Mouse (Mus musculus): ENCODE results near the gene Hbb-bt.
"Not testable (repeated sequence)": the region's sequence is repeated elsewhere in the genome, so short reads cannot be mapped to it uniquely, and the experiment has no call there.

Gene Hbb-bt

DNA sequence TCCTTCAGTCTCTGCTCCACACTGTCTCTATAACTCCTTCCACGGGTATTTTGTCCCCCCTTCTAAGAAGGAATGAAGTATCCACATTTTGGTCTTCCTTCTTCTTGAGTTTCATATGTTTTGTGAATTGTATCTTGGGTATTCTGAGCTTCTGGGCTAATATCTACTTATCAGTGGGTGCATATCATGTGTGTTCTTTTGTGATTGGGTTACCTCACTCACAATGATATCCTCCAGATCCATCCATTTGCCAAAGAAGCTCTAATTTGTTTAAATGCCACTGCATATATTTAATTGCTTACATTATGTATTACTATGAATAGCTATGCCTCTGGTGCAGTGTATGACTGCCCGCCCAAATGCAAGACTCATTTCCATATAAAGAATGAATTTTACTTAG is 5.7 kb downstream of the Hbb-bt start:
- DNase-seq = not testable (repeated sequence)

DNA sequence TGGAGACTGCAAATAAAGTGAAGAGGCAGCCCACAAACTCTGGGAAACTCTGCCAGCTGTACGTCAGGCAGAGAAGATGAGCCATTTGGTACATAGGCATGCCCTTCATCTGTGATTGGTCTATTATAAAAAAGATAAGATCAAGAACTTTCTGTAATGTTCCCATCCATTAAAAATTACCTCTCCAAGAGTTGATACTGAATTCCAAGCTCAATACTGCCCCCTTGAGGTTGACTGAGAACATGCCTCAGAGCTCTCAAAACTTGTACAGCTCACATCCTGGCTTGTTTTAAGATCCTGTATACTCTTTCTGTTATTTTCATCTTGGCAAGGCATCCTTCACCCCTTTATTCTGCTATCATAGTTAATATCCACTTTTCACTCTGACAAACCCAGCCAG is 6.9 kb downstream of the Hbb-bt start:
- DNase-seq = peak; percentile 43

DNA sequence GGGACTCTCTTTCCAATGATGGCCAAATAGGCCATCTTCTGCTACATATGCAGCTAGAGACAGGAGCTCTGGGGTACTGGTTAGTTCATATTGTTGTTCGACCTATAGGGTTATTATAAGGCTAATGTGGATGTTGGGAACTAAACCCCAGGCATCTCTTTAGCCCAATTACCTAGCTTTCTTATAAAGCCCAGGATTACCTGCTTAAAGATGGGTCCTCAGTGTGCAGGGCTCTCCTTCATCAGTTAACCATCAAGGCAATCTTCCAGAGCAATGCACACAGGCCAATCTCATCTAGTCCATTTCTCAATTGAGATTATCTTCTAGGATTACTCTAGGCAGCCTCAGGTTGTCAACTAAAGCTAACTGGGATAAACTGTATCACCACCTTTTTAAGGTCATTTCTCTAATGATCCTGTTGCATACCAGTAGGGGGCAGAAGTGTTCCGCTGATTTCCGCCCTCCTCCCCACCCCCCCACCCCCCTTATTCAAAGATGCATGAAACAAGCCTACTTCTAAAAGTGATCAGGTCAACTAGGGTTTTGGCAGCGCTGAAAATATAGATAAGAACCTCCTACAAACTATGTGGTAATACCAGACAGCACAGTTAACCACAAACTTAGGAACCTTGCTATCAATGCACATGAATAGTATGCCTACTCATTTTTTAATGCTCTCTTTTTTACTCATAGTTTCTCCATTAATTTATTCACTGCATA is 21.0 kb downstream of the Hbb-bt start:
- no peak for DNase-seq

DNA sequence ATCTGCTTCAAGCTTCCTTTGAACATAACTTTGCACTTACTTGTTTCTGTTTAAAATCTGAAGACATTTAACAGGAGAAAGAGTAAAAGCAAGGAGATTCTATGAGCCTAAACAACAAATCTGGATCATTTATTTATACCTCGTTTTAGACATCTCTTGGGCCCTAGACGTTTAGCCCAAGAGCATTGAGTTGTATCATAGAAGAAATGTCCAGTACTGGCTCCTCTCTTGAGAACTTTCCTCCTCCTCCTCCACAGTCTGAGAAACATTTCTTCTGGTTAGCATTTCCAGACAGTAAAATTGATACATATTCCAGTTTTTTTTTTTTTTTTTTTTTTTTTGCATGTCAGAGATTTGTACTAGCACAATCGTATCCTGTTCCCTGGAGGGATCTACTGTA is 22.1 kb downstream of the Hbb-bt start, which contains the start of gene Olfr67:
Gene Olfr67, minus strand, starts transcription at position 101 of the 400 bp plus-strand sequence.
- no peak for DNase-seq

DNA sequence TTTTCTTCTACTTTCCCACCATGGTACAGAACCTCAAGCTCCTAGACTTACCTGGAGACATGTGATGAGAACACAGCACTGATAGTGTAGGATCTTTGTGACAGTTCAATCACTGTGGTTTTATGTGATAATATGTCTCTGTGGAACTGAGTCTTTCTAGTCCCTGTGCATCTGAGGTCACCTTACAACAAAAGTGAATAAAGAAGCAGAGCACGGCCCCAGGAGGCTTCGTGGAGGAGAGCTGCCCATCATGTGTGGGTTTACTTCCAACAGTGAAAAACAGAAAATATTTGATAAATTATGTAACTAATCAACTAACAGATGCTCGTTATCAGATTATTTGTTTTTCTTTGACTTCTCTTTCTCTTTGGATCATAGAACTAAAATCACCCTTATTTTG is 34.2 kb downstream of the Hbb-bt start, which contains the start of gene Olfr68:
Gene Olfr68, minus strand, starts transcription at position 101 of the 400 bp plus-strand sequence.
- no peak for DNase-seq

DNA sequence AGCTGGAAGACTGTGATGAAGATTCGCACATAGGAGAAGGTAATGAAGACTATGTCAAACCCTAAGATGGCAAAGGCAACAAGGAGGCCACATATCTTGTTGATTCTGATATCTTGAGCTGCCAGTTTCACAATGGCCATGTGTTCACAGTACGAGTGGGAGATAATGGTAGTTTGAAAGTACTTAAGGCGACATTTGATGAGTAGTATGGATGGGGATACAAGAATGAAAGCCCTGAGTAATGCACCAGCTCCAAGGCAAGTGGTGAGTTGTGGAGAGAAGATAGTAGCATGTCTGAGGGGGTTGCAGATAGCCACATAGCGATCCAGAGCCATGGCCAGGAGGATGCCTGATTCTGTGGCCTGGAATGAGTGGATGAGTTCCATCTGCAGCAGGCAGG is 36.1 kb downstream of the Hbb-bt start:
- DNase-seq = not testable (repeated sequence)

DNA sequence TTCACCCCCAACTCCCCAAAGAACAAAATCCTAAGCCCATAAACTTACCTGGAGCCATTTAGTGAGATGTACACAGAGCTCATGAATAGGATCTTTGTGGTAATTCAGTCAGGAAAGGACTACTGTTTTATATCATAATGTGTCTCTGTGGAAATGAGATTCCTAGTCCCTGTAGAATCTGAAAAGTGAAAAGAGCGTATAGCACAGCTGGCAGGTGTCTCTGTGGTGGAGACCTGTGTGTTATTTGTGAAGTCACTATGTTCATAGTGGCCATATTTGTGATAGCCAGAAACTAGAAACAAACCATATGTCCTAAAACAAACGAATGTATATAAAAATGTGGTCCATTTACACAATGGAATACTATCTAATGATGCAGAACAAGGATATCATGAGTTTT is 42.3 kb downstream of the Hbb-bt start, which contains the start of gene Olfr69:
Gene Olfr69, minus strand, starts transcription at position 101 of the 400 bp plus-strand sequence.
- DNase-seq = no peak

DNA sequence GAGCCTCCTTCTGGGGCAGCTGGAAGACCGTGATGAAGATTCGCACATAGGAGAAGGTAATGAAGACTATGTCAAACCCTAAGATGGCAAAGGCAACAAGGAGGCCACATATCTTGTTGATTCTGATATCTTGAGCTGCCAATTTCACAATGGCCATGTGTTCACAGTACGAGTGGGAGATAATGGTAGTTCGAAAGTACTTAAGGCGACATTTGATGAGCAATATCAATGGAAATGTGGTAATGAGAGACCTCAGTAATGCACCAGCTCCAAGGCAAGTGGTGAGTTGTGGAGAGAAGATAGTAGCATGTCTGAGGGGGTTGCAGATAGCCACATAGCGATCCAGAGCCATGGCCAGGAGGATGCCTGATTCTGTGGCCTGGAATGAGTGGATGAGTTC is 46.1 kb downstream of the Hbb-bt start:
- DNase-seq = not testable (repeated sequence)

All from retina, postnatal 1 day (tissue).